Mouse (Mus musculus) testis, adult 2 months (tissue): ENCODE measurements around the gene Hist1h4h. TPM values are rescaled to one million over a fixed set of nuclear protein-coding genes. Genes with fewer than 3 reads are reported as not detected.
A peak's percentile ranks its signal among the peaks of the same experiment; 100 is the strongest.

Source experiments
- H3K27ac ChIP-seq: fragments of 200-500 bp; 2 replicates; pipeline ENCODE4 v1.5.1; 2012; ENCODE audit warnings: low read depth, low read length; ENCODE audit not compliant: control insufficient read depth, insufficient read depth
- H3K27me3 ChIP-seq: fragments of 200-500 bp; 2 replicates; pipeline ENCODE4 v1.6.1; 2012; ENCODE audit warnings: mild to moderate bottlenecking, low read length, moderate library complexity; ENCODE audit not compliant: control insufficient read depth, insufficient read depth
- H3K36me3 ChIP-seq: fragments of 200-500 bp; 2 replicates; pipeline ENCODE4 v1.6.1; 2012; ENCODE audit warnings: mild to moderate bottlenecking, low read length; ENCODE audit not compliant: control insufficient read depth, insufficient read depth
- H3K4me1 ChIP-seq: fragments of 200-500 bp; 2 replicates; pipeline ENCODE4 v1.6.1; 2012; ENCODE audit warnings: low read length; ENCODE audit not compliant: control insufficient read depth, insufficient read depth
- H3K4me3 ChIP-seq: fragments of 200-500 bp; 2 replicates; pipeline ENCODE4 v1.5.1; 2012; ENCODE audit warnings: low read depth, mild to moderate bottlenecking, low read length, moderate library complexity, mixed read lengths; ENCODE audit not compliant: control insufficient read depth
- CTCF ChIP-seq: fragments of 200-500 bp; IDR thresholded peaks from 2 replicates; pipeline ENCODE4 v1.5.1; 2012; ENCODE audit warnings: low read depth, mild to moderate bottlenecking, inconsistent platforms, low read length, moderate library complexity; ENCODE audit not compliant: control insufficient read depth, insufficient read depth, insufficient replicate concordance
- POLR2A ChIP-seq: fragments of 200-500 bp; IDR thresholded peaks from 2 replicates; pipeline ENCODE4 v1.6.1; 2012; ENCODE audit warnings: low read depth, mild to moderate bottlenecking, inconsistent platforms, low read length, moderate library complexity; ENCODE audit not compliant: control insufficient read depth
- polyA plus RNA-seq: library from polyadenylated mRNA; depleted of rRNA; stranded (reverse); fragments of >200 nt; gene quantifications from 2 replicates; pipeline ENCODE4 v1.2.3, GENCODE M21; 2012

Hist1h4h gene
- polyA plus RNA-seq, 1 experiment: 13.2 TPM

DNA sequence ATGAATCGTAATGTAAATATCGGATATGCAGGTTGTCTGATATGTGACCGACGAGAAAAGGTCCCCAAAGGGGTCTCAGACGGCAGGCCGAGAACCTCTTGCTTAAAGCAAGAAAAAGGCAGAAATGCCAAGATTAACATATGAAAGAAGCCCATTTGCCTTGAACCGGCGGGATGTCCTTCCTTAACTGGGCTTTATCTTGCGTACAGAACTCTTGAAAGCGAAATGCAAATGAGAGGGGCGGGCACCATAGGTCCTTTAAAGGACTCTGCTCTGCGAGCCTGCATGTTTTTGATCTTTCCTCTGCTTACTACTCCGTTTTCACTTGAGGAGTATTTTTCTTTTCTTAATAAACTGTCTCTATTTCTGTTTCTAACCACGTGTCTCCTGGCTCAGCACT is 38.9 kb upstream of the Hist1h4h start:
- 0 out of 2 replicates have a peak overlapping the region, but pooled peaks have one; percentile 26 for H3K27ac ChIP-seq
- H3K36me3 ChIP-seq: no peaks in the 10 kb centered on the region
- no peak overlapping the region for H3K4me3 ChIP-seq
- no peaks in the 10 kb centered on the region for H3K27me3 ChIP-seq
- H3K4me1 ChIP-seq: peaks cover 2% of the 10 kb centered on the region; the same call in 1 of the 2 replicates
- TF ChIP-seq CTCF: no peak
- no peak for TF ChIP-seq POLR2A

DNA sequence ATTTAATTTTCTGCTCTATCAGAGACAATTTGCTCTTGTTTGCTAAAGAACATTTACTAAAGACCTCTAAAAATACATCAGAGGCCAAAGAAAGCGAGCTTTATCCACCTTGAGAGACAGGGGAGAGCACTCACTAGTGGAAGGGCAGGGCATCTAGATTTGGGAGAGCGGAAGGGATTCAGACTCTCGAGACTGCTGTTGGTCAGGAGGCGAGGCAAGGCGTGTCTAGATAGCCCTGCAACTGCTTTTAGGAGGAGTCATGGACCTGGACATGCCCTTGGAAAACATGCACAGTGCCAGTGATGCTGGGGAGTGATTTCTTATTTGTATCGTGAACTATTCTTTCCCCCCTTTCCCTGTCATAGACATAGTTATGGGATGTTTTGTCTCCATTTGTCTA is 35.3 kb upstream of the Hist1h4h start:
- H3K4me1 ChIP-seq: no peaks in the 10 kb centered on the region
- no peak overlapping the region for H3K4me3 ChIP-seq
- no peak for TF ChIP-seq CTCF
- TF ChIP-seq POLR2A: no peak
- H3K27me3 ChIP-seq: no peaks in the 10 kb centered on the region
- no peaks in the 10 kb centered on the region for H3K36me3 ChIP-seq
- H3K27ac ChIP-seq: no peak overlapping the region

DNA sequence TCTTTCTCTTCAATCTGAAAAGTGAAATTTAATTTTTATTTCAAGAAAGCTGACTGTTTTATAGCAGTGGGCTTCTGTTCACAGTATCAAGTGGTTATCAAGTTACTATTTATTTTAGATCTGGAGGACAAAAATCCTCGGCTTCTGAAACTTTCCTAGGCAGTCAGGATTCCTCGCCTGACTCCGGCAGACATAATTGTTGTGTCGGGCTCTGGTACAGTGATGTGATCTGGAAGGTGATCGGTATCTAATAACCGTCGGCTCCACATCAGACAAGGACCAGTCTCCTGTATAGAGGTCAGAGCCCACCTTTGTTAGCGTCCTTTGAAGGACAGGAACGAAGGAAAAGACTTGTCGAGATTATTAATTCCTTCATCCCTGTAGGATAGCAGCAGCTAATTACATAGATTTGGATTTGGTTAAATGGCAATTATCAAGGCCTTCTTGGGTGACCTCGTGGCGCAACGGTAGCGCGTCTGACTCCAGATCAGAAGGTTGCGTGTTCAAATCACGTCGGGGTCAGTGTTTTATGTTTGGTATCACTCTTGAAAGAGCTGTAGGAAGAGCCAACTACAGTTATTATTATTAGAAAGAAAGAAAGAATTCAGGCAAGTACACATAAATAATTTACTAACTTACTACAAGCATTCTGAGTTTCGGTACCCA is 33.1 kb upstream of the Hist1h4h start:
- H3K4me3 ChIP-seq: no peak overlapping the region
- H3K27me3 ChIP-seq: no peaks in the 10 kb centered on the region
- no peaks in the 10 kb centered on the region for H3K36me3 ChIP-seq
- no peaks in the 10 kb centered on the region for H3K4me1 ChIP-seq
- no peak overlapping the region for H3K27ac ChIP-seq
- TF ChIP-seq POLR2A (no peak), CTCF (no peak)

DNA sequence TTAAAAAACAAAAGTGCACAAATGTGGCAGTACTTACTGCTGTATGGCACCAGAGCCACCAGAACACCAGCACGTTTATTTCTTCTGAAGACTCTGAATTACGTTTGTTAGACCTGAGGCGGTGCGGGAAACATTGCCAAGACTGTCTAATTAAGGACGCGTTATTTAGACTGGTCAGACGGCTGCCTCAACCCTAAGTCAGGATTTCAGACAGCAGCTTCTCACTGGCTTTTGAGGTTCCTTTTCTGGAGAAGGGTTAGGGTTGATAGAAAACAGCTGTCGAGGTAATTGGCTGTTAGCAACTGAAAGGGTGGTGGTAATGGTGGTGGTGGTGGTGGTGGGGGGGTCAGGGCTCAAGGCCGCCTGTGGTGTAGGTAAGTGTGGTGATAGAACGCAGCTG is 32.2 kb upstream of the Hist1h4h start:
- H3K27ac ChIP-seq: no peak overlapping the region

DNA sequence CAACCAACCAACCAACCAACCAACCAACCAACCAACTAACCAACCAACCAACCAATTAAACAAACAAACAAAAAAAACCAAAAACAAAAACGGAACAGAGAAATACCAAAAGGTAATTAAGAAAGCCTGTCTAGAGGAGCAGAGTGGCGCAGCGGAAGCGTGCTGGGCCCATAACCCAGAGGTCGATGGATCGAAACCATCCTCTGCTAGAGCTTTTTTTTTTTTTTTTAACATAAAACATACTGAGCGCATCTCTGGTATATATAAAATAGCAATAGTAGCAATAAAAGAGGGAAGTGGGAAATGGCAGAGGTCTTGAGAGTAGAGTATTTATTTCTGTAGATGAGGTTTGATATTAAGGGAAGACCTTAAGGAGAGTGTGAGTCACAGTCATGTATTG is 30.9 kb upstream of the Hist1h4h start:
- Histone ChIP-seq H3K36me3 (no peaks in the 10 kb centered on the region), H3K4me1 (no peaks in the 10 kb centered on the region), H3K27ac (no peak overlapping the region), H3K27me3 (no peaks in the 10 kb centered on the region), H3K4me3 (no peak overlapping the region)
- TF ChIP-seq POLR2A: no peak
- no peak for TF ChIP-seq CTCF

More for the DNA sequence above, 32.2 kb upstream of the Hist1h4h start:
- no peaks in the 10 kb centered on the region for H3K36me3 ChIP-seq
- H3K4me1 ChIP-seq: no peaks in the 10 kb centered on the region
- no peaks in the 10 kb centered on the region for H3K27me3 ChIP-seq
- no peak for TF ChIP-seq CTCF
- no peak for TF ChIP-seq POLR2A
- no peak overlapping the region for H3K4me3 ChIP-seq

DNA sequence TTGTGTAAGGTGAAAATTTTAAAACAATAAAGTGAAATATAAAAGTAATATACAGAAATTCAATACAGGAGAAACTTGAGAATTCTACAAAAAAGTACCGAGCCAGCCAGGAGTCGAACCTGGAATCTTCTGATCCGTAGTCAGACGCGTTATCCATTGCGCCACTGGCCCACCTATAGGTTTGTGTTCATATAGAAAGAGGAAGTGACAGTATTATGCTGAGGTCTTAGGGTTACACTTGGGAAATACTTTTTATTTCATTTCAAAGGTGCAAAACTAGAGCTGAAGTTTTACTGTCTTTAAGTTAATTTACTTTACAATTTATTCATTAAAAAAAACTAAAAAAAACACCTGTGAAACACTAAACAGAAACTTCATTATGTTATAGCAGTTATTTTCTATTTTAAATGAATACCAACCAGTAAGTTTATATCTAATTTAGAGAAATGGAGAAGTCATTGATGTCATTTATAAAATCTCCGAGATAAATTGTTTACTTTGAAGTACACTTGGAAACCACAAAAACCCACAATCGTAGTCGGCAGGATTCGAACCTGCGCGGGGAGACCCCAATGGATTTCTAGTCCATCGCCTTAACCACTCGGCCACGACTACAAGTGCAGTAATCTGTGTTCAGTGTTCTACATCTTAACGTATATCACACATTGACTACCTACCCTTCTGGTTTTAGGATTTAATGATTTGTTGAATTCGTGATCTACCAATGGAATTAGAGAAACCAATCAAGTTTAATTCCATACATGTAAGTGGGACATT is 30.2 kb upstream of the Hist1h4h start:
- H3K4me3 ChIP-seq: no peak overlapping the region
- no peak for TF ChIP-seq CTCF
- TF ChIP-seq POLR2A: no peak
- H3K4me1 ChIP-seq: no peaks in the 10 kb centered on the region
- no peaks in the 10 kb centered on the region for H3K27me3 ChIP-seq
- H3K27ac ChIP-seq: no peak overlapping the region
- no peaks in the 10 kb centered on the region for H3K36me3 ChIP-seq

DNA sequence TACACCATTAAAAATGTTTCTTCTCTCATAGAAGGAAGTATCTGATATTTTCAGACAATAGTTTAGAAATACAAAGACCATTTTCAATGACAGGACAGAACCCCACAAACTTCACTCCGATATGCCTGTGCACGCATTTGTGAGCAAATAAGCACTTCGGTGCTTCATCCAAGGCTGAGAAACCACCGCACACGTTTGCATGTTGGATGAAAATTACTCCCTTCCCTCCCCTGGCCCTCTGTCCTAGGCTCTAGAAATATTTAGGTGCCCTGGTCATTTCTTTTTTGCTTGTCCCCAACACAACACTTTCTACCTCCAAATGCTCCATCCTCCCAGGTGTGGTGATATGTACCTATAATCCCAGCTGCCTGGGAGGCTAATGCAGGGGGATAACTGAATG is 29.3 kb upstream of the Hist1h4h start:
- Histone ChIP-seq H3K27me3 (no peaks in the 10 kb centered on the region), H3K36me3 (no peaks in the 10 kb centered on the region), H3K4me1 (peaks cover 3% of the 10 kb centered on the region), H3K27ac (no peak overlapping the region), H3K4me3 (no peak overlapping the region)
- TF ChIP-seq CTCF (no peak), POLR2A (no peak)
